Mouse (Mus musculus): ENCODE results near the gene Fmc1.

The Fmc1 gene

GRCm38 (mm10) chr6:38552636-38553000 lies 19.3 kb downstream of the Fmc1 start:
- no peak for DNase-seq

- no peak for DNase-seq
Observed at GRCm38 (mm10) chr6:38576096-38576495, 42.8 kb downstream of the Fmc1 start.

- no peak for DNase-seq
Observed at GRCm38 (mm10) chr6:38580112-38580857, 47.0 kb downstream of the Fmc1 start.

- DNase-seq: no peak
Observed at GRCm38 (mm10) chr6:38581711-38582110, 48.4 kb downstream of the Fmc1 start.
